Mouse (Mus musculus) T-cell, adult 2 months (primary cell): ENCODE measurements around the gene U2af2.

Experiments
- DNase-seq: peaks from one replicate; pipeline ENCODE4 v3.0.0; 2022; ENCODE audit warnings: low spot score

Gene U2af2

DNA sequence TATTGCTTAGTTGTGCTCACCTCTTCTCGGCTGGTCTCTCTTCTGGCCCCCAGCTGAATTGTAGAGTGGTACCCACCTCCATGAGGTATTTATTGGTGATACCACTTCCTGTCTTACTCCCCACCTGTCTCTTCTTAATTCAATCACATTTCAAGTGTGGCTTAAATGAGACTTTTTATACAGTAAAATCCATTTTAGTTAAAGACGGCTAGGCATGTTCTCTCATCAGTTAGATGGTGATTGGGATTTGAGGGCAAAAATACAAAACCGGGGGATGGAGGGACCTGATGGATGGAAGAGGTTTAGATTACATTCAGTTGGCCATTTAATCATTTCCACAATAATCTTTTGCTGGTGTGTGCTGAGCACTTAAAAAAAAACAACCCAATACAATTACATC is 54.9 kb downstream of the U2af2 start, which contains the start of gene Rfpl4:
Gene Rfpl4 (minus strand): TSS at position 101 of the 400 bp plus-strand sequence.
- no peak for DNase-seq

DNA sequence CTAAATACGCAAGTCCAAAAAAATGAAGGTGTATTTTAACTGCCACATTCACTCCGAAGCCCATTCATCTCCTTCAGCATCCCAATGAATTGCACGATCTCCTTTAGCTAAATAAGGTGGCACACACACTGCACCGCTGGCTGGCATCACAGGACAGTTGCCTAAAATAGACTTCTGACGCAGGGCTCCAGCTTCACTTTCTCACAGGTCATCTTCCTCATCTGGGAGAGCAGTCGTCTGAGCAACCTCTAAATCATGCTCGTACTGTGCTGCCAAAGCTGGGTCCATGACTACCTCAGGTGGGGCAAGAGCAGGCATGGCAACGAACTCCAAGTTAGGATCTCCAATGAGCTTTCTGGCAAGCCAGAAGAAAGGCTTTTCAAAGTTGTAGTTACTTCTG is 63.1 kb downstream of the U2af2 start:
- no peak for DNase-seq

DNA sequence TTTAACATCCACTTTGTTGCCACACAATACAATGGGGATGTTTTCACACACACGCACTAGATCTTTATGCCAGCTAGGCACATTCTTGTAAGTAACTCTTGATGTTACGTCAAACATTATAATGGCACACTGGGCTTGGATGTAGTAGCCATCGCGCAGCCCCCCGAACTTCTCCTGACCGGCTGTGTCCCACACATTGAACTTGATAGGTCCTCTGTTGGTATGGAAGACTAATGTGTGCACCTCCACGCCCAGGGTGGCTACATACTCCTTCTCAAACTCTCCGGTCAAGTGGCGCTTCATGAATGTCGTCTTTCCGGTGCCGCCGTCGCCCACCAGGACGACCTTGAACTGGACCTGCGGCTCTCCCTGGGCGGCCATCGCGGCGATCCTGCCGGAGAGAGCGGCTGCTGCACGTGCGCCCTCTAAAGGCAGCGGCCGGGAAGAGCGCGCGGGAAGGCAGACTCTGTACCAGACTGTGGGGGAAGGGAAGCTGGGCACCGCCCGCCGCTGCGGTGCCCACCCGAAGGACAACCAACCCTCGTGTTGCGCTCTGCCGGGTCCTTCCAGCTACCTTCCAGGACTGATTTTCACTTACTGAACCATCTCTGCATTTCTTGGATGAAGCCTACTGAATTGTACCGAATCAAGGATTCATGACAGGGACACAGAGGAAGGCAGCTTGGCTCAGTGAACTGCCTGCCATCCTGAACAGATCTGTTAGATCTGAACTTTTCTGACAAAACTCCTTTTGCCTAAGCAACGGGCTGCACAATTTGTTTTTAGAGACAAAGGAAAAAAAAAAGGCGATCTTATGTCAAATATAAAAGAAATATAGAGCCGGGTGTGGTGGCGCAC is 63.8 kb downstream of the U2af2 start, which contains the start of gene Rasl2-9:
Gene Rasl2-9 (minus strand): TSS at position 402 of the 858 bp plus-strand sequence.
- peak; percentile 28 for DNase-seq
